Mouse (Mus musculus): Measurements from ENCODE around the gene Leap2.

DNA sequence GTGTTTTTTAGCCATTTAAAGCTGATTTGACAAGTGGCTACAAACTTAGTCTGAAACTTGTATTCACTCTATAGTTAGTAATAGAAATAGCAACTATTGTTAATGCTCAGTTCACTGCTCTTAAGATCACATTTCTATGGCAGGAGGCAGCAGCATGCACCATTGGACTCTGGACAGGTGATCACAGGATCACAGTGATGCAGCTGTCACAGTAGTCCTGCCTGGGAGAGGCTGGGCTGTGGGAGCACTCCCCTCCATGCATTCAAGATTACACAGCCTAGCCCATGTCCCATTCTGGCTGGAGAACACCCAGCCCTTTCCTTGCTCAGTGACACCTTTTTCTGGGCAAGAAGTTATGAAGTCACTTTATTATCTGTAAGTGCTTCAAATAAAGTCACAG is 4.9 kb downstream of the Leap2 start:
- TF ChIP-seq CTCF (IDR thresholded peaks at IDR 0.05; ENCODE audit: control insufficient read depth, insufficient read depth, insufficient replicate concordance, low read depth, low read length) (no peak), POLR2A (IDR thresholded peaks at IDR 0.05; ENCODE audit: control insufficient read depth, low read depth, low read length) (no peak)

Measured in testis, adult 2 months (tissue).